Mouse (Mus musculus) lung, adult 2 months (tissue): Measurements from ENCODE around the gene Bahd1.

ENCODE experiments used
- CTCF ChIP-seq: fragments of 200-500 bp; IDR thresholded peaks from 2 replicates; pipeline ENCODE4 v1.5.1; 2011; ENCODE audit warnings: mild to moderate bottlenecking, low read length, control low read depth; ENCODE audit not compliant: insufficient read depth
- POLR2A ChIP-seq: fragments of 200-500 bp; IDR thresholded peaks from 2 replicates; pipeline ENCODE4 v1.6.1; 2011; ENCODE audit warnings: low read depth, mild to moderate bottlenecking, control low read depth, low read length, borderline replicate concordance; ENCODE audit errors: extremely low read depth

DNA sequence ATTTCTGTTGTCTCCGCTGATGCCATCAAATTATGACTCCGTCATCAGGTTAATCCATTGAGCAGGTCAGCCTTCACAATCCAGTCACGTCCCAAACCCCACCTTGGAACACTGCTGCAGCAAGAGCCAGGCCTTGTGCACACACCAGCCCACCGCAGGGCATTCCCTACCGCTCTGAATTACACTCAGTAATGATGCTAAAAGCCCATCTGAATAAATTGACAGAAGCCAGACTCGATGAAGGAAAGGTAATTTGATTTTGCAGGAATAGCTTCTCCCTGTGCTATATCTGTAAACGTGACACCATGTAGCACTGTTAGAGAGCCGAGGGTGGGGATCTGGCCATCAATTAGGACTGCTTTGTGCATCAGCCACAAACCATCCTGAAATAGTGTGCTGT is 24.9 kb upstream of the Bahd1 start:
- TF ChIP-seq POLR2A (no peak), CTCF (no peak)
